Mouse (Mus musculus): Measurements from ENCODE around the gene Neto2. TPM values are rescaled to one million over a fixed set of nuclear protein-coding genes. Genes with fewer than 3 reads are reported as not detected.

Gene Neto2
- polyA plus RNA-seq, 1 experiment from 2014 or later: 0.47 TPM

DNA sequence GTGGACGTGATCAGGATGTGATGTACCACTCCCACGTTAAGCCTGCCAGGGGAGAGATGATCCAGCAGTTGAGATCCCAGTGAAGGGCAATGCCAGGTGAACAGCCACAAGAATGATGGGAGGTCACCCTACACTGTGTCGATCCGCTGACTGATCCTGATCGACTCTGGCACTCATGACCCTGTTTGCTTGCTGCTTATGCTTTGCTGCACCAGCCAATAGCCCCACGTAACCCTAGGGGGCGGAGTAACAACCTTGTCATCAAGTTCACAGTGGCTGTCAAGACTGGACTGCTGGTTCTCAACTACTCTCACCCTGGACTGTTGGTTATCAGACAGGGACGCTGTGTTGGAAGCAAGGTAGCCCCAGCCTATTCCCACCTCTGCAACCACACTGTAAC is 99.0 kb downstream of the Neto2 start:
- Histone ChIP-seq H3K9ac (replicated peaks) (no peak overlapping the region), H3K27me3 (ENCODE audit: insufficient read depth, low read length) (no peaks in the 10 kb centered on the region), H3K27ac (ENCODE audit: low read depth) (no peak overlapping the region), H3K4me3 (ENCODE audit: low read depth, low read length) (no peak overlapping the region), H3K9me3 (ENCODE audit: low read length) (no peaks in the 10 kb centered on the region), H3K4me1 (ENCODE audit: insufficient read depth) (peaks cover 3% of the 10 kb centered on the region; the same call in 1 of the 2 replicates), H3K36me3 (replicated peaks; ENCODE audit: insufficient read depth, low read length) (no peaks in the 10 kb centered on the region), H3K4me2 (ENCODE audit: low read depth, low read length) (no peak overlapping the region)
- ATAC-seq: peak; percentile 90
- TF ChIP-seq CTCF (IDR thresholded peaks at IDR 0.05; ENCODE audit: low read depth) (no peak), EP300 (IDR thresholded peaks at IDR 0.05; ENCODE audit: low read depth) (no peak)
- 68% methylated on average over 8 of the region's 8 CpGs for WGBS (ENCODE audit: insufficient replicate concordance)
- peak; percentile 56 for DNase-seq

GRCm38 (mm10) chr8:85597413-85598191 is 103.1 kb downstream of the Neto2 start:
- 0 out of 2 replicates have a peak, but pooled peaks cover 2% of the 10 kb centered on the region for H3K4me1 ChIP-seq (ENCODE audit: insufficient read depth)
- no peak for ATAC-seq
- no peak for TF ChIP-seq CTCF (IDR thresholded peaks at IDR 0.05; ENCODE audit: low read depth)
- TF ChIP-seq EP300 (IDR thresholded peaks at IDR 0.05; ENCODE audit: low read depth): no peak
- no peak overlapping the region for H3K4me2 ChIP-seq (ENCODE audit: low read depth, low read length)
- H3K27me3 ChIP-seq (ENCODE audit: insufficient read depth, low read length): no peaks in the 10 kb centered on the region
- H3K9me3 ChIP-seq (ENCODE audit: low read length): no peaks in the 10 kb centered on the region
- no peak overlapping the region for H3K9ac ChIP-seq (replicated peaks)
- no peak overlapping the region for H3K27ac ChIP-seq (ENCODE audit: low read depth)
- no peak overlapping the region for H3K4me3 ChIP-seq (ENCODE audit: low read depth, low read length)
- DNase-seq: no peak
- WGBS (ENCODE audit: insufficient replicate concordance): 56% methylated on average over 8 of the region's 8 CpGs
- H3K36me3 ChIP-seq (replicated peaks; ENCODE audit: insufficient read depth, low read length): no peaks in the 10 kb centered on the region

- Histone ChIP-seq H3K9ac (replicated peaks) (no peak overlapping the region), H3K36me3 (replicated peaks; ENCODE audit: insufficient read depth, low read length) (no peaks in the 10 kb centered on the region), H3K4me2 (ENCODE audit: low read depth, low read length) (peak overlapping the region; percentile 7; the same call in 1 of the 2 replicates), H3K4me1 (ENCODE audit: insufficient read depth) (0 out of 2 replicates have a peak, but pooled peaks cover 2% of the 10 kb centered on the region), H3K9me3 (ENCODE audit: low read length) (no peaks in the 10 kb centered on the region), H3K27me3 (ENCODE audit: insufficient read depth, low read length) (no peaks in the 10 kb centered on the region), H3K27ac (ENCODE audit: low read depth) (no peak overlapping the region), H3K4me3 (ENCODE audit: low read depth, low read length) (no peak overlapping the region)
- 46% methylated on average over 6 of the region's 6 CpGs for WGBS (ENCODE audit: insufficient replicate concordance)
- no peak for TF ChIP-seq EP300 (IDR thresholded peaks at IDR 0.05; ENCODE audit: low read depth)
- TF ChIP-seq CTCF (IDR thresholded peaks at IDR 0.05; ENCODE audit: low read depth): no peak
- DNase-seq: peak; percentile 64
- peak; percentile 88 for ATAC-seq
Observed at GRCm38 (mm10) chr8:85595391-85595790, 105.3 kb downstream of the Neto2 start.

GRCm38 (mm10) chr8:85594983-85595382 is 105.7 kb downstream of the Neto2 start:
- no peak overlapping the region for H3K9ac ChIP-seq (replicated peaks)
- no peaks in the 10 kb centered on the region for H3K27me3 ChIP-seq (ENCODE audit: insufficient read depth, low read length)
- no peaks in the 10 kb centered on the region for H3K36me3 ChIP-seq (replicated peaks; ENCODE audit: insufficient read depth, low read length)
- H3K4me1 ChIP-seq (ENCODE audit: insufficient read depth): 0 out of 2 replicates have a peak, but pooled peaks cover 2% of the 10 kb centered on the region
- DNase-seq (peak; percentile 20), ATAC-seq (peak; percentile 69)
- WGBS (ENCODE audit: insufficient replicate concordance): 40% methylated on average over 3 of the region's 3 CpGs
- H3K9me3 ChIP-seq (ENCODE audit: low read length): no peaks in the 10 kb centered on the region
- TF ChIP-seq CTCF (IDR thresholded peaks at IDR 0.05; ENCODE audit: low read depth) (no peak), EP300 (IDR thresholded peaks at IDR 0.05; ENCODE audit: low read depth) (no peak)
- H3K27ac ChIP-seq (ENCODE audit: low read depth): no peak overlapping the region
- H3K4me2 ChIP-seq (ENCODE audit: low read depth, low read length): peak overlapping the region; percentile 7; the same call in 1 of the 2 replicates
- no peak overlapping the region for H3K4me3 ChIP-seq (ENCODE audit: low read depth, low read length)

GRCm38 (mm10) chr8:85593324-85593723 is 107.4 kb downstream of the Neto2 start:
- no peak for TF ChIP-seq EP300 (IDR thresholded peaks at IDR 0.05; ENCODE audit: low read depth)
- no peaks in the 10 kb centered on the region for H3K9me3 ChIP-seq (ENCODE audit: low read length)
- H3K27me3 ChIP-seq (ENCODE audit: insufficient read depth, low read length): no peaks in the 10 kb centered on the region
- ATAC-seq (no peak), DNase-seq (no peak)
- no peaks in the 10 kb centered on the region for H3K36me3 ChIP-seq (replicated peaks; ENCODE audit: insufficient read depth, low read length)
- H3K4me2 ChIP-seq (ENCODE audit: low read depth, low read length): no peak overlapping the region
- H3K4me3 ChIP-seq (ENCODE audit: low read depth, low read length): no peak overlapping the region
- H3K27ac ChIP-seq (ENCODE audit: low read depth): no peak overlapping the region
- no peak overlapping the region for H3K9ac ChIP-seq (replicated peaks)
- H3K4me1 ChIP-seq (ENCODE audit: insufficient read depth): 0 out of 2 replicates have a peak, but pooled peaks cover 2% of the 10 kb centered on the region
- 67% methylated on average over 3 of the region's 3 CpGs for WGBS (ENCODE audit: insufficient replicate concordance)

- TF ChIP-seq CTCF (IDR thresholded peaks at IDR 0.05; ENCODE audit: low read depth) (no peak), EP300 (IDR thresholded peaks at IDR 0.05; ENCODE audit: low read depth) (no peak)
- Histone ChIP-seq H3K36me3 (replicated peaks; ENCODE audit: insufficient read depth, low read length) (no peaks in the 10 kb centered on the region), H3K27me3 (ENCODE audit: insufficient read depth, low read length) (no peaks in the 10 kb centered on the region), H3K9ac (replicated peaks) (no peak overlapping the region), H3K4me1 (ENCODE audit: insufficient read depth) (0 out of 2 replicates have a peak, but pooled peaks cover 2% of the 10 kb centered on the region), H3K4me2 (ENCODE audit: low read depth, low read length) (no peak overlapping the region), H3K4me3 (ENCODE audit: low read depth, low read length) (no peak overlapping the region), H3K27ac (ENCODE audit: low read depth) (no peak overlapping the region), H3K9me3 (ENCODE audit: low read length) (no peaks in the 10 kb centered on the region)
- WGBS (ENCODE audit: insufficient replicate concordance): 48% methylated on average over 1 of the region's 1 CpGs
- DNase-seq (no peak), ATAC-seq (no peak)
Observed at GRCm38 (mm10) chr8:85591532-85591931, 109.2 kb downstream of the Neto2 start.
